Mouse (Mus musculus) adrenal gland, adult (tissue): Measurements from ENCODE around the gene Fgf11.

Experiments used
- DNase-seq, 2 experiments: peaks; one replicate each; pipeline ENCODE4 v3.0.0; 2022 to 2023; ENCODE audit warnings: low spot score in 1 of 2; ENCODE audit not compliant: inconsistent age in 2 of 2

Gene Fgf11

GRCm38 (mm10) chr11:69758090-69758456 is 43.6 kb downstream of the Fgf11 start:
- peak; percentile 98 to 99 for DNase-seq

DNA sequence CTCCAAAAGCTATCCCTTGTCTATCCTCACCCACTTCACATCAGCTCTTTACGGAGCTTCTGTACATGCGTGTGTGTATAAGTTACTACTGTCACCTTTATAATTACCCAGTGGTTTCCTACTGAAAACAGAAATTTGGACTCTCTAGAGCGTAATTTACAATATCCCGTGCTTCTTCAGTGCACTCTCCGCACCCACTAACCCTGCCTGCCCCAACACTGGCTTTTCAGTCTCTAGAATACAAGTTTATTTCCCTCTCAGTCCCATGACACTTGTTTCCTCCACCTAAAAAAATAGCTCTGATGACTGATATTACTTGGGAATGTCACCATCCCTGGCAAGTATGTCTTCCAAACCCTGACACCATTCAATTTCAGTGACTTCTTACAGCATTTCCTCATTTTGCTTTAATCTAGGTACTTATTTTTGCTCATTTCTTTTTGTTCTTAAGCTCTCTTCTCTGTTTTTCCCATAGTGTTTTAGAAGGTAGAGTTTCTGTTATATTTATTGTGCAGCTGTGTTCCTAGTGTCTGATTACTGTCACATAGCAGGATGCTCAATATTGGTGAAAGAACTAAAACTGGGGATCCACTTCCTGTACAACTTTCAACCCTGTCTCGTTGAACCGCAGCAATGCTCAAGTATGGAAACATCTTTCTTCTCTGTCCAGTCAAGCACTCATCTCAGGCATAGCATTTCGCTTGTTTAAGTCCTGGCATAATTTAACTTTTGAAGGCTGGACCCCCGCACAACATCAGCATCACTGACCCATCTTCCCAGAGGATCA is 44.2 kb downstream of the Fgf11 start:
- DNase-seq = peak in 1 of 2 experiments; percentile 42

GRCm38 (mm10) chr11:69754701-69755100 is 47.0 kb downstream of the Fgf11 start:
- peak in 1 of 2 experiments; percentile 83 for DNase-seq

DNA sequence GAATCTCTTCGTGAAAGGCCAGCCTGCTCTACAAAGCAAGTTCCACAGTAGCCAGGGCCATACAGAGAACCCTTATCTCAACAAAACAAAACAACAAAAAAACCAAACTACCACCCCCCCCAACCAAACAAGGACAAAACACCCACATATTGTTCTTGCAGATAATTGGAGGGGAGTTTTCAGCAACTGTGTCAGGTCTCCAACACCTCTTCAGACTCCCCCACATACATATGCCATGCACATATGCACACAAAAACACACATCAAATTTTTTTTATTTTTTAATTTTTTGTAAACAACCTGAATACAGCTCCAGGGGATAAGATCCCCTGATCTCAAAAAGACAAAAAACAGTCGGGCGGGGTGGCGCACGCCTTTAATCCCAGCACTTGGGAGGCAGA is 47.4 kb downstream of the Fgf11 start:
- peak in 1 of 2 experiments; percentile 47 for DNase-seq

DNA sequence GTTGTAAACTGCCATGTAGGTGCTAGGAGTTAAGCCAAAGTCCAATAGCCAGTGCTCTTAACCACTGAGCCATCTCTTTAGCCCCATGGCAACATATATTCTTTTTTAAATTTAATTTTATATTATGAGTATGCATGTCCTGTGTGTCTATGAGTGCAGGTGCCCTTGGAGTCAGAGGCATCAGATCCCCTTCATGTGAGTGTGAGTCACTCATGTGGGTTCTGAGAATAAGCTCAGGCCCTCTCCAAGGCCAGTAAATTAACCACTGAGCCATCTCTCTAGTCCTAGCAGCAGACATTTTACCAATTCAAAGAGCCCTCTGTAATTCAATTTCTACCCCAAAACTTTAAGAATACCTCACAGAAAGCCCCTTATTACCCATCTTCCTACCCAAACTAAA is 49.0 kb downstream of the Fgf11 start:
- peak; percentile 60 to 84 for DNase-seq

DNA sequence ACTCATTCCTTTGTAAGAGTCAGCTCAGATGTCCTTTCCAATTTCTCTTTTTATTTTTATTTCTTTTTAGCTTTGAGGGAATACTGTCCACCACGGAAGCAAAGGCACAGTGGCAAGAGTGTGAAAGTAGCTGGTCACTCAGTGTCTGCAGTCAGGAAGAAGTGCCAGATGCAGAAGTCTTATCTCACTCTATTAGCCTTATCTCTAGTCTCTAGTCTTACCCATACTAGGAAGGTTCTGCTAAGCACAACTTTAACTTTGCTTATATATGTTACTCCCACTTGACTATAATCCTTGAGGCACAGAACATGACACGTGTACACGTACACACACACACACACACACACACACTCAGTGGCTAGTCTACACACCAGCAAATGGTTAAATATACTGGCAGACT is 50.0 kb downstream of the Fgf11 start:
- peak in 1 of 2 experiments; percentile 38 for DNase-seq
